Mouse (Mus musculus) inflammation-experienced regulatory T-cells, adult 6 months (primary cell): ENCODE measurements around the gene Vmn2r68. TPM values are rescaled to one million over a fixed set of nuclear protein-coding genes. Genes with fewer than 3 reads are reported as not detected.

ENCODE experiments used
- ATAC-seq: one replicate; pipeline ENCODE4 v1.8.0; 2017
- polyA plus RNA-seq, 3 experiments: library from polyadenylated mRNA; unstranded; fragments of 100-300 nt; shearing (Covaris generic); gene quantifications; one replicate each; pipeline ENCODE4 v1.2.1; 2017

Gene Vmn2r68
- under 1 TPM in 1 of 3 experiments, not detected in 2; 0.09 TPM for polyA plus RNA-seq

DNA sequence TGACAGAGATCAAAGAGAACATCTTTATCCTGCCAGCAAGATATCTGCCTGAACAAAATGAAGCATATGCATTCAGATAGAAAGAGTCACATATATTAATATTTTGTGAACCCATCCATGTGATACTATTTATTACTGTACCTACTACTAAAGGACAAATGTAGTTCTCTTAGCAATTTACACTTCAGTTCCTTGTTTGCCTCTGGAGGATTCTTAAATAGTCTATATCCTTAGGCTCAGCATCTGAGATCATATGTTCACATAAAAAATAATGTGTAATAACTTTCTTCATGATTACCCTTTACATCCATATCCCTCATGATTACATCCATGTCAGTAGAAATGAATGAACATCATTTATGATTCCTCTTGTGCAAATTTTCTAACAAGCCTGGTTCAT lies at the start of gene Vmn2r68:
Gene Vmn2r68 (minus strand): TSS at position 101 of the 400 bp plus-strand sequence.
- no peak for ATAC-seq

Other genes starting within 250 kb of the Vmn2r68 start
- gene Vmn2r66, start 225.5 kb downstream of the Vmn2r68 start, polyA plus RNA-seq = not detected
- gene Vmn2r67, start 81.8 kb downstream of the Vmn2r68 start, polyA plus RNA-seq = not detected
- gene Vmn2r69, start 178.1 kb upstream of the Vmn2r68 start, polyA plus RNA-seq = not detected